Mouse (Mus musculus) thymus, postnatal 10 days (tissue): ENCODE measurements around the gene 6330409D20Rik.

Experiments used
- DNase-seq, 2 experiments: peaks; one replicate each; pipeline ENCODE4 v3.0.0; 2021; ENCODE audit warnings: low spot score in 2 of 2

Gene 6330409D20Rik

GRCm38 (mm10) chr2:32699680-32700079 lies 41.1 kb downstream of the 6330409D20Rik start:
- DNase-seq: no peak

GRCm38 (mm10) chr2:32694691-32695090 lies 46.1 kb downstream of the 6330409D20Rik start:
- no peak for DNase-seq

- DNase-seq: peak; percentile 95 to 98
Observed at GRCm38 (mm10) chr2:32693823-32694411, 46.9 kb downstream of the 6330409D20Rik start.

- no peak for DNase-seq
Observed at GRCm38 (mm10) chr2:32693282-32693681, 47.5 kb downstream of the 6330409D20Rik start.

- DNase-seq: no peak
Observed at GRCm38 (mm10) chr2:32692496-32692895, 48.3 kb downstream of the 6330409D20Rik start.

- no peak for DNase-seq
Observed at GRCm38 (mm10) chr2:32691041-32691440, 49.8 kb downstream of the 6330409D20Rik start.

GRCm38 (mm10) chr2:32689420-32689819 lies 51.4 kb downstream of the 6330409D20Rik start:
- DNase-seq: peak; percentile 79 to 96

- DNase-seq: no peak
Observed at GRCm38 (mm10) chr2:32687562-32687961, 53.3 kb downstream of the 6330409D20Rik start.

- DNase-seq: no peak
Observed at GRCm38 (mm10) chr2:32686640-32687039, 54.2 kb downstream of the 6330409D20Rik start.

GRCm38 (mm10) chr2:32685807-32686206 lies 55.0 kb downstream of the 6330409D20Rik start:
- DNase-seq: no peak

GRCm38 (mm10) chr2:32684681-32685428 lies 56.0 kb downstream of the 6330409D20Rik start:
- DNase-seq: no peak

- no peak for DNase-seq
Observed at GRCm38 (mm10) chr2:32683701-32684100, 57.1 kb downstream of the 6330409D20Rik start.

GRCm38 (mm10) chr2:32682721-32683417 lies 57.9 kb downstream of the 6330409D20Rik start:
- DNase-seq: no peak
